Mouse (Mus musculus) myocyte (in vitro differentiated cells): Measurements from ENCODE around the gene Krtap10-4.

Experiments used
- MAX ChIP-seq: IDR thresholded peaks from one replicate; pipeline ENCODE4 v1.6.1; 2011; ENCODE audit warnings: low read depth, mild to moderate bottlenecking, control low read depth
- MYOD1 ChIP-seq, 3 experiments: IDR thresholded peaks; one replicate each; pipeline ENCODE4 v1.6.1; 2011; ENCODE audit warnings: control low read depth in 2 of 3, low read depth in 2 of 3, mild to moderate bottlenecking in 2 of 3, moderate library complexity in 1 of 3; ENCODE audit not compliant: insufficient read length in 2 of 3, control insufficient read depth in 1 of 3
- POLR2A ChIP-seq: IDR thresholded peaks from one replicate; pipeline ENCODE4 v1.6.1; 2011; ENCODE audit warnings: low read depth, mild to moderate bottlenecking, control low read depth, moderate library complexity; ENCODE audit not compliant: insufficient read length
- TCF12 ChIP-seq: IDR thresholded peaks from one replicate; pipeline ENCODE4 v1.6.1; 2011; ENCODE audit warnings: mild to moderate bottlenecking, control low read depth; ENCODE audit not compliant: poor library complexity, insufficient read depth, severe bottlenecking
- USF1 ChIP-seq: IDR thresholded peaks from one replicate; pipeline ENCODE4 v1.6.1; 2011; ENCODE audit warnings: low read depth, mild to moderate bottlenecking, control low read depth, moderate library complexity

DNA sequence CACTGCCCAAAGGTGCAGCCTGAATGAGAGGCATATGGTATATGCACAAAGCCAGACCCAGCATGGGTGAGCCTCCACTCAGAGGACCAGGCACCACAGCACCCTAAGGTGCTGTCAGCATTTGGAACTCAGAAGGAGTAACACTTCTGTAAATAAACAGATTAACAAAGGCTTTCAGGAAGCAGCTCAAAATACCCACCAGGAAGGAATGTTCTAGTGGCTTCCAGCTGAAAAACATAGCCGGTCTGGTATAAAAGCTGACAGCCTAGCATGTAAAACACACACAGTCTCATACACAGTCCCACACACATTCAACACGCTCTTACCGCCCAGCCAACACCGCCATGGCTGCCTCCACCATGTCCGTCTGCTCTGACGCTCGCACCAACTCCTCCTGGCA is 34.8 kb upstream of the Krtap10-4 start, which contains the start of gene Gm3285:
- no peak for TF ChIP-seq USF1
- TF ChIP-seq MAX = no peak
- no peak for TF ChIP-seq TCF12
- TF ChIP-seq MYOD1 (IDR thresholded peaks at IDR 0.05; ENCODE audit: control insufficient read depth in 1 of 3, insufficient read length in 2 of 3, low read depth in 2 of 3) = no peak
- TF ChIP-seq POLR2A = no peak
